Mouse (Mus musculus): Measurements from ENCODE around the gene Ctr9.

Gene Ctr9

GRCm38 (mm10) chr7:111098196-111098595 is 69.4 kb downstream of the Ctr9 start:
- DNase-seq (ENCODE audit: low spot score) = no peak
